Mouse (Mus musculus) MEL (cell line): ENCODE measurements around the gene Ctrb1. TPM values are rescaled to one million over a fixed set of nuclear protein-coding genes. Genes with fewer than 3 reads are reported as not detected.

Experiments
- DNase-seq: peaks from one replicate; pipeline ENCODE4 v3.0.0; 2011; ENCODE audit warnings: low read depth, low spot score
- H3K27ac ChIP-seq: 2 replicates; pipeline ENCODE4 v1.5.1; 2012; ENCODE audit warnings: low read depth, mild to moderate bottlenecking, control low read depth, low read length, moderate library complexity; ENCODE audit not compliant: control insufficient read depth
- H3K27me3 ChIP-seq, 2 experiments: fragments of 150-350 bp in 1 of 2; sonication (generic) in 1 of 2; 2 replicates each; pipeline ENCODE4 v1.6.1; 2012; ENCODE audit warnings: low read length in 2 of 2, mild to moderate bottlenecking in 2 of 2, improper control_type of control experiment in 1 of 2, moderate library complexity in 1 of 2; ENCODE audit not compliant: insufficient read depth in 2 of 2, control insufficient read depth in 1 of 2
- H3K36me3 ChIP-seq, 2 experiments: 2 replicates each; pipeline ENCODE4 v1.6.1; 2012 to 2014; ENCODE audit warnings: low read length in 2 of 2, improper control_type of control experiment in 1 of 2, inconsistent platforms in 1 of 2, mild to moderate bottlenecking in 1 of 2; ENCODE audit not compliant: insufficient read depth in 2 of 2, control insufficient read depth in 1 of 2
- H3K4me1 ChIP-seq, 2 experiments: fragments of 150-350 bp in 1 of 2; sonication (generic) in 1 of 2; 2 replicates each; pipeline ENCODE4 v1.6.1; 2012; ENCODE audit warnings: low read length in 2 of 2, improper control_type of control experiment in 1 of 2, mild to moderate bottlenecking in 1 of 2; ENCODE audit not compliant: insufficient read depth in 2 of 2, control insufficient read depth in 1 of 2
- H3K4me3 ChIP-seq, 2 experiments: fragments of 150-350 bp in 1 of 2; sonication (generic) in 1 of 2; 2 replicates each; pipeline ENCODE4 v1.5.1; 2012; ENCODE audit warnings: low read depth in 2 of 2, low read length in 2 of 2, mild to moderate bottlenecking in 2 of 2, moderate library complexity in 2 of 2, control low read depth in 1 of 2, improper control_type of control experiment in 1 of 2; ENCODE audit not compliant: control insufficient read depth in 1 of 2, insufficient read depth in 1 of 2
- H3K79me2 ChIP-seq: 2 replicates; pipeline ENCODE4 v1.6.1; 2012; ENCODE audit warnings: mild to moderate bottlenecking, low read length, moderate library complexity; ENCODE audit not compliant: control insufficient read depth, poor library complexity, insufficient read depth
- H3K9ac ChIP-seq: 2 replicates; pipeline ENCODE4 v1.6.1; 2012; ENCODE audit warnings: low read depth, mild to moderate bottlenecking, control low read depth, low read length, moderate library complexity; ENCODE audit not compliant: control insufficient read depth, poor library complexity, severe bottlenecking
- H3K9me3 ChIP-seq: fragments of 150-350 bp; sonication (generic); replicated peaks from 2 replicates; pipeline ENCODE4 v1.6.1; 2012; ENCODE audit warnings: mild to moderate bottlenecking, low read length, improper control_type of control experiment, moderate library complexity; ENCODE audit not compliant: insufficient read depth
- BHLHE40 ChIP-seq: IDR thresholded peaks from 2 replicates; pipeline ENCODE4 v1.6.1; 2012; ENCODE audit warnings: low read depth, mild to moderate bottlenecking, inconsistent platforms, low read length, improper control_type of control experiment, borderline replicate concordance
- CHD1 ChIP-seq: IDR thresholded peaks from 2 replicates; pipeline ENCODE4 v1.6.1; 2012; ENCODE audit warnings: low read depth, mild to moderate bottlenecking, inconsistent platforms, low read length, improper control_type of control experiment
- E2F4 ChIP-seq: IDR thresholded peaks from 2 replicates; pipeline ENCODE4 v1.6.1; 2011; ENCODE audit warnings: low read depth, low read length, improper control_type of control experiment, borderline replicate concordance
- GABPA ChIP-seq: IDR thresholded peaks from 2 replicates; pipeline ENCODE4 v1.6.1; 2012; ENCODE audit warnings: low read depth, mild to moderate bottlenecking, inconsistent platforms, low read length, improper control_type of control experiment, moderate library complexity
- GATA1 ChIP-seq: IDR thresholded peaks from 2 replicates; pipeline ENCODE4 v1.6.1; 2011; ENCODE audit warnings: low read depth, low read length, improper control_type of control experiment
- HCFC1 ChIP-seq: IDR thresholded peaks from 2 replicates; pipeline ENCODE4 v1.6.1; 2012; ENCODE audit warnings: low read depth, mild to moderate bottlenecking, inconsistent platforms, low read length, improper control_type of control experiment, moderate library complexity
- MYB ChIP-seq: IDR thresholded peaks from 2 replicates; pipeline ENCODE4 v1.6.1; 2011; ENCODE audit warnings: mild to moderate bottlenecking, low read depth, low read length, improper control_type of control experiment
- MYC ChIP-seq: IDR thresholded peaks from 2 replicates; pipeline ENCODE4 v1.6.1; 2011; ENCODE audit warnings: low read depth, mild to moderate bottlenecking, low read length, improper control_type of control experiment, moderate library complexity
- NELFE ChIP-seq: IDR thresholded peaks from 2 replicates; pipeline ENCODE4 v1.6.1; 2011; ENCODE audit warnings: low read depth, low read length, improper control_type of control experiment
- POLR2A ChIP-seq, 2 experiments: IDR thresholded peaks; 2 replicates each; pipeline ENCODE4 v1.6.1; 2011 to 2012; ENCODE audit warnings: low read length in 2 of 2, mild to moderate bottlenecking in 2 of 2, control low read depth in 1 of 2, improper control_type of control experiment in 1 of 2, low read depth in 1 of 2, moderate library complexity in 1 of 2; ENCODE audit not compliant: control insufficient read depth in 1 of 2, insufficient read depth in 1 of 2, poor library complexity in 1 of 2
- RCOR1 ChIP-seq: IDR thresholded peaks from 2 replicates; pipeline ENCODE4 v1.6.1; 2012; ENCODE audit warnings: low read depth, mild to moderate bottlenecking, inconsistent platforms, low read length, improper control_type of control experiment
- SIN3A ChIP-seq: IDR thresholded peaks from 2 replicates; pipeline ENCODE4 v1.6.1; 2012; ENCODE audit warnings: low read length, improper control_type of control experiment, inconsistent platforms
- SMC3 ChIP-seq: IDR thresholded peaks from 2 replicates; pipeline ENCODE4 v1.6.1; 2011; ENCODE audit warnings: low read depth, low read length, improper control_type of control experiment
- TAL1 ChIP-seq: IDR thresholded peaks from 2 replicates; pipeline ENCODE4 v1.6.1; 2012; ENCODE audit warnings: mild to moderate bottlenecking, inconsistent platforms, low read length, moderate library complexity, mixed read lengths
- TCF12 ChIP-seq: IDR thresholded peaks from 2 replicates; pipeline ENCODE4 v1.6.1; 2014; ENCODE audit warnings: low read depth, mild to moderate bottlenecking, inconsistent platforms, low read length, improper control_type of control experiment, moderate library complexity
- UBTF ChIP-seq: IDR thresholded peaks from 2 replicates; pipeline ENCODE4 v1.6.1; 2012; ENCODE audit warnings: low read depth, mild to moderate bottlenecking, inconsistent platforms, low read length, improper control_type of control experiment, moderate library complexity, borderline replicate concordance; ENCODE audit not compliant: insufficient read depth
- USF1 ChIP-seq: IDR thresholded peaks from 2 replicates; pipeline ENCODE4 v1.6.1; 2014; ENCODE audit warnings: low read depth, mild to moderate bottlenecking, inconsistent platforms, low read length, improper control_type of control experiment, moderate library complexity
- ZKSCAN1 ChIP-seq: IDR thresholded peaks from 2 replicates; pipeline ENCODE4 v1.6.1; 2012; ENCODE audit warnings: low read depth, mild to moderate bottlenecking, inconsistent platforms, low read length, improper control_type of control experiment, moderate library complexity
- ZMIZ1 ChIP-seq: IDR thresholded peaks from 2 replicates; pipeline ENCODE4 v1.6.1; 2012; ENCODE audit warnings: low read depth, mild to moderate bottlenecking, inconsistent platforms, low read length, improper control_type of control experiment, moderate library complexity
- polyA plus RNA-seq, 2 experiments: library from polyadenylated mRNA; stranded (reverse) in 1 of 2; unstranded in 1 of 2; fragments of >175 nt in 1 of 2; fragments of >200 nt in 1 of 2; gene quantifications; 2 replicates each; pipeline versions ENCODE4 v1.2.1 to v1.2.4; 2012; ENCODE audit warnings: low replicate concordance in 2 of 2, low read depth in 1 of 2; ENCODE audit not compliant: insufficient read length in 2 of 2, insufficient read depth in 1 of 2, missing spikeins in 1 of 2
- total RNA-seq: library from RNA; depleted of rRNA; stranded (reverse); fragments of 300-350 nt; gene quantifications from 2 replicates; pipeline ENCODE4 v1.2.3, GENCODE M21; 2012

Ctrb1 gene
- total and polyA plus RNA-seq, 3 experiments = not detected

- TF ChIP-seq ZKSCAN1 (no peak), ZMIZ1 (no peak), GATA1 (no peak), SIN3A (peak; percentile 40; the same call in 1 of the 2 replicates), MYB (no peak), UBTF (no peak), E2F4 (no peak), HCFC1 (no peak), BHLHE40 (no peak), NELFE (no peak), GABPA (no peak), MYC (no peak)
Measured at GRCm38 (mm10) chr8:111732004-111732403, 41.2 kb upstream of the Ctrb1 start (continued).

- Histone ChIP-seq H3K36me3 (no peaks in the 10 kb centered on the region), H3K27ac (no peak overlapping the region), H3K4me3 (peak overlapping the region; percentile 56 to 85), H3K27me3 (no peaks in the 10 kb centered on the region)
- DNase-seq = no peak
- TF ChIP-seq CHD1 = no peak
- no peak for TF ChIP-seq SMC3
- no peak for TF ChIP-seq TAL1
- TF ChIP-seq HCFC1 = no peak
- no peak for TF ChIP-seq USF1
- TF ChIP-seq, all 39 proteins: peak for 0
- Histone ChIP-seq H3K9ac (peak overlapping the region; percentile 60), H3K9me3 (no peaks in the 10 kb centered on the region), H3K79me2 (no peaks in the 10 kb centered on the region), H3K4me1 (peaks cover 2 to 9% of the 10 kb centered on the region in 2 experiments; a peak in 1 of 4 replicates)
Measured at GRCm38 (mm10) chr8:111731231-111731977, 40.6 kb upstream of the Ctrb1 start.

- TF ChIP-seq POLR2A (IDR thresholded peaks at IDR 0.05; ENCODE audit: control insufficient read depth in 1 of 2, insufficient read depth in 1 of 2, low read depth in 1 of 2, low read length in 2 of 2, poor library complexity in 1 of 2) = no peak
- TF ChIP-seq ZKSCAN1 = no peak
- no peak for TF ChIP-seq TCF12
- no peak for TF ChIP-seq RCOR1
- no peak for TF ChIP-seq SIN3A
- TF ChIP-seq TAL1 = no peak
- TF ChIP-seq GABPA = no peak
- no peak for TF ChIP-seq UBTF
- TF ChIP-seq, all 39 proteins: peak for 0
- Histone ChIP-seq H3K27ac (no peak overlapping the region), H3K79me2 (no peaks in the 10 kb centered on the region), H3K9me3 (no peaks in the 10 kb centered on the region), H3K36me3 (no peaks in the 10 kb centered on the region), H3K4me1 (peaks cover 2 to 9% of the 10 kb centered on the region in 2 experiments; a peak in 1 of 4 replicates), H3K27me3 (no peaks in the 10 kb centered on the region), H3K4me3 (no peak overlapping the region), H3K9ac (no peak overlapping the region)
- no peak for DNase-seq
Measured at GRCm38 (mm10) chr8:111729233-111730170, 38.7 kb upstream of the Ctrb1 start.
